Mouse (Mus musculus) hindbrain, embryonic 11.5 days (tissue): ENCODE data around the gene Samd15. TPM values are rescaled to one million over a fixed set of nuclear protein-coding genes. Genes with fewer than 3 reads are reported as not detected.
"Not testable (repeated sequence)": the region's sequence is repeated elsewhere in the genome, so short reads cannot be mapped to it uniquely, and the experiment has no call there.

Experiments
- ATAC-seq: fragments of 200-750 bp; cut with Nextera tagmentation; 2 replicates; pipeline ENCODE4 v1.8.0; 2017; ENCODE audit warnings: mild to moderate bottlenecking, moderate TSS enrichment, moderate library complexity; ENCODE audit not compliant: low FRiP score
- DNase-seq: peaks from one replicate; pipeline ENCODE4 v3.0.0-alpha.2; 2015; ENCODE audit warnings: low spot score
- H3K27ac ChIP-seq: fragments of 300-500 bp; sonication (generic); 2 replicates; pipeline ENCODE4 v1.5.1; 2014; ENCODE audit warnings: mild to moderate bottlenecking, low read depth, low read length
- H3K27me3 ChIP-seq: fragments of 300-500 bp; sonication (generic); 2 replicates; pipeline ENCODE4 v1.6.1; 2014; ENCODE audit warnings: mild to moderate bottlenecking, low read length, moderate library complexity, mixed read lengths; ENCODE audit not compliant: control insufficient read depth, insufficient read depth
- H3K36me3 ChIP-seq: fragments of 300-500 bp; sonication (generic); 2 replicates; pipeline ENCODE4 v1.6.1; 2014; ENCODE audit warnings: mild to moderate bottlenecking, low read length, moderate library complexity, mixed read lengths; ENCODE audit not compliant: control insufficient read depth, insufficient read depth
- H3K4me1 ChIP-seq: fragments of 300-500 bp; sonication (generic); replicated peaks from 2 replicates; pipeline ENCODE4 v1.6.1; 2014; ENCODE audit warnings: low read length, mixed read lengths; ENCODE audit not compliant: control insufficient read depth, insufficient read depth
- H3K4me2 ChIP-seq: fragments of 300-500 bp; sonication (generic); replicated peaks from 2 replicates; pipeline ENCODE4 v1.6.1; 2014; ENCODE audit warnings: mild to moderate bottlenecking, low read depth, low read length
- H3K4me3 ChIP-seq: fragments of 300-500 bp; sonication (generic); 2 replicates; pipeline ENCODE4 v1.5.1; 2014; ENCODE audit warnings: low read depth, low read length
- H3K9ac ChIP-seq: fragments of 300-500 bp; sonication (generic); 2 replicates; pipeline ENCODE4 v1.6.1; 2014; ENCODE audit warnings: low read depth, low read length
- H3K9me3 ChIP-seq: fragments of 300-500 bp; sonication (generic); 2 replicates; pipeline ENCODE4 v1.6.1; 2016; ENCODE audit warnings: low read length; ENCODE audit not compliant: control insufficient read depth
- WGBS: fragments of 180-500 bp; shearing (Covaris S2); extraction: QIAGEN DNeasy Blood & Tissue Kit; methylation state at CpG from one replicate; pipeline ENCODE4 v1.1.7; 2014; 5-methylcytosine and 5-hydroxymethylcytosine counted together
- polyA plus RNA-seq: library from polyadenylated mRNA; unstranded; fragments of >200 nt; fragmentation: Nextera tagmentation; extraction: Ambion mirVana; gene quantifications from 2 replicates; pipeline ENCODE4 v1.2.1, GENCODE M21; 2014

The Samd15 gene
- polyA plus RNA-seq, 1 experiment from 2014 or later, result 1.4 TPM

DNA sequence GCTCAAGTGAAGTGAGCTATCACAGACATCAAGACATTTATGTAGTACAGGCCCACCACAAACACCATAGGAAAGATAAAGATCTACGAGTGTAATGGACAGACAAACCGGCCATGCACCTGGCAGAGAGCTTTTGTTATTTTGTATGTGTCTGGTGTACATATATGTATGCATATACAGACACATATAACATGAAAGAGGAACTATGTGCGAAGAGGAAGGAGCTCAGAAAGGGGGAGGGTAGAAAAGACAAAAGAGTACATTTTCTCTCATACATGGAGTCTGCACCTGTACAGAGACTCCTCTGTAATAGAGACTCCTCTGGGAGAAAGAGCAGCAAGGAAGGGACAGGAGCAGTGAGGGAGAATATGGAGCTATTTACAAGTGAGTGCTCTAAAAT lies 6.5 kb upstream of the Samd15 start:
- H3K4me3 ChIP-seq, result no peak overlapping the region
- 93% methylated on average over 3 of the region's 3 CpGs for WGBS
- no peaks in the 10 kb centered on the region for H3K36me3 ChIP-seq
- no peak overlapping the region for H3K27ac ChIP-seq
- DNase-seq (no peak), ATAC-seq (no peak)
- H3K9ac ChIP-seq, result no peak overlapping the region
- H3K4me1 ChIP-seq, result no peaks in the 10 kb centered on the region
- H3K9me3 ChIP-seq, result no peaks in the 10 kb centered on the region
- H3K4me2 ChIP-seq, result no peak overlapping the region
- H3K27me3 ChIP-seq, result no peaks in the 10 kb centered on the region

DNA sequence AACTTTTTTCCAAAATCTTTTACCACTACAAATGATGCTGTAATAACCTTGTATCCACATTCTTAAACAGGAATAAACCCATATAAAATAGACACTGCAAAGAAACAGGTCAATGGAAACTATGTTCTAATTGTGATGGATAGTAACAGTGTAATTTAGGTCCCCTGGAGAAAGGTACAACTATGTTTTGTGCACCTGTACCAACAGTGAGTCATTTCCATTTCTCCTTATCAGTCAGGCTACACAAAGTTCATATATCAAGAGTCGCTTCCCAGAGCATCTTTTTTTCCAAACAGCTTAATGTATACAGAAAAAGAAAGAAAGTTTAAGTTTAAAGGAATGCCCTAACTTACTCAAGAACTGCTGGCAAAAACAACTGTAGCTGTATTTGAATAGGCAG lies 4.5 kb upstream of the Samd15 start:
- Histone ChIP-seq H3K36me3 (no peaks in the 10 kb centered on the region), H3K27ac (no peak overlapping the region), H3K9ac (no peak overlapping the region), H3K4me1 (peaks cover 6% of the 10 kb centered on the region), H3K27me3 (no peaks in the 10 kb centered on the region), H3K4me3 (no peak overlapping the region), H3K4me2 (no peak overlapping the region), H3K9me3 (no peaks in the 10 kb centered on the region)
- no peak for DNase-seq
- 92% methylated on average over 1 of the region's 1 CpGs for WGBS
- no peak for ATAC-seq

DNA sequence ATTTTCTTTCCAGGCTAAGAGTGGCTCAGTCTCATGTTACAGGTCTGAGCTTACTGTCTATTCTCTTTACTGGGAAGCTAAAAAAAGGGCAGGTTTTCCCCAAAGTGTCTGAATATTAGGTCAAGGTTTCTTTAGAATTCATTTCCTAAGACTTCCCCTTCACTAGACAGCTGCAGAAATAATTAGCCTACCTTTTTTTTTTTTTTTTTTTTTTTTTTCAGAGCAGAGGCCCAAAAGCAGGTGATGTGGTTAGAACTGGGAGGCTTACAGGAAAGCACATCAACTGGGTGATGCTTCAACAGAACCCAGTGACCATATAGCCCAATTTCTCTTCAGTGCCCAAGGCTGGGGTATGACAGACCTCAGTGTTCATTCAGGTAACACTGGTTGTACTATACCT lies 3.2 kb upstream of the Samd15 start:
- ATAC-seq (no peak), DNase-seq (no peak)
- Histone ChIP-seq H3K27me3 (no peaks in the 10 kb centered on the region), H3K9ac (no peak overlapping the region), H3K27ac (no peak overlapping the region), H3K36me3 (no peaks in the 10 kb centered on the region), H3K9me3 (no peaks in the 10 kb centered on the region), H3K4me2 (no peak overlapping the region), H3K4me3 (no peak overlapping the region), H3K4me1 (peaks cover 6% of the 10 kb centered on the region)

DNA sequence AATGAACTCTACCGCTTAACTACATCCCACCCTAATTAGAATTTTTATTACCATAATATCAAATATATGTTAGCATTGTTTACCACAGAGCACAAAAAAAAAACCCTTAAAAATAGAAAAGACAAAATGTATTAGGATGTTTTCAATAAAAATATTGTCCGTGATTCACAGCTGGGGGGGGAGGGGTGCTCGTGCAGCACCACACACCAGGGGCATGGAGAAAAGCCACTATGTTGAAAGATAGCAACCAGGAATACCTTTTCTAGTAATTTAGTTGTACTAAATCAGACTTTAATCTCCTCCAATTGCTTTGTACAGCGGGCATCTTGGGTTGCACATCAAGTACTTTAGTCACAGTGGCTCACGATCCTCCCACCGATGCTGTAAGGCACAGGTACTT lies 731 bp upstream of the Samd15 start:
- Histone ChIP-seq H3K27me3 (no peaks in the 10 kb centered on the region), H3K9ac (peak overlapping the region; percentile 88; the same call in 1 of the 2 replicates), H3K36me3 (no peaks in the 10 kb centered on the region), H3K4me1 (peaks cover 6% of the 10 kb centered on the region), H3K9me3 (no peaks in the 10 kb centered on the region), H3K4me2 (peak overlapping the region; percentile 90), H3K27ac (no peak overlapping the region), H3K4me3 (peak overlapping the region; percentile 69)
- ATAC-seq, result no peak
- 63% methylated on average over 6 of the region's 6 CpGs for WGBS
- no peak for DNase-seq

DNA sequence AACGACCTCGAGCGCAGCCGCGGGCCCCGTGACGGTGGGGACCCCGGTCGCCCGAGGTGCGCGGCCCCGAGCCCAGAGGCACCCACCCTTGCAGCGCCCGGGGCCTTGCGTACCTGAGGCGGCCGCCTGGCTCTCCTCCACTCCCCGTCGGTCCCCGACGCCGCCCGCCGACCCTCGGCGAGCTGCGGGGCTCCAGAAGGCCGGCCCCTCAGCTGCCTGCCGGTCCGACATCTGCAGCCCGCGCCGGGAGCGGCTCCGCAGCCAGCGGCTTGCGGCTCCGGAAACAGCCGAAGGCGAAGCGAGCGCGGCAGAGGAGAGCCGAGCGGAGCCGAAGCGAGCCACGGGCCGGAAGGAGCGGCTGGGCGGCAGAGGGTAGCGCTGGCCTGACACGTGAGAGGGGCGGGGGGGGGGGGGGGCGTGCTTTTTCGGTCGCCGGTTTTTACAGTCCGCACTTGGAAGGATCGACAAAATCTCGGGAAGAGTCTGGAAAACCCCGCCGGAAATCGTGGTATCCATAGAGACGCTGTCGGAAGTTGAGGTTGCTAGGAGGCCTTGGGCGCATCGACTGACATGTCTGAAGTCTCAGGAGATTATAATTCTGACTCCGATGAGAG lies 557 bp downstream of the Samd15 start, which contains the start of gene Tmed8:
Gene Tmed8, minus strand, starts transcription at position 482 of the 614 bp plus-strand sequence.
- WGBS, result under 1% methylated on average over 52 of the region's 70 CpGs

DNA sequence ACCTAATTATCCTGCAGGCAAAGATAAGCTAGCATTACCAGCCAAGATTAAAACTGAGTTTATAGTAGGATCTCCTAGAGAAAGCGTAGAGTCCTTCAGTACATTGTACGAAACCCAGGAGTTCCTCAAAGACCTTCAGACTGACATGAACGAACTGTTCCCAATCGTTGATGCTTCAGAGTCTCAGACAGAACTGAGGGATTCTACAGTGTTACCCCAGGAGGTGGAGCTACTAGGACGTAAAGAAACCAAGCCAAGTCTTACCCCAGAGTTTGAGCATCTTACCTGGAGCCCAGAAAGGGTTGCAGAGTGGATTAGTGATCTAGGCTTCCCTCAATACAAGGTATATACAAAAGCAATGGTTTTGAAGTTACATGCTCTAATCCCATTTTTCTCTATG lies 2.2 kb downstream of the Samd15 start:
- DNase-seq, result no peak
- H3K9me3 ChIP-seq, result no peaks in the 10 kb centered on the region
- no peak for ATAC-seq
- H3K4me3 ChIP-seq, result no peak overlapping the region
- 72% methylated on average over 5 of the region's 5 CpGs for WGBS
- no peaks in the 10 kb centered on the region for H3K27me3 ChIP-seq
- H3K27ac ChIP-seq, result no peak overlapping the region
- no peak overlapping the region for H3K4me2 ChIP-seq
- H3K36me3 ChIP-seq, result no peaks in the 10 kb centered on the region
- H3K9ac ChIP-seq, result no peak overlapping the region
- peaks cover 6% of the 10 kb centered on the region for H3K4me1 ChIP-seq

More for the DNA sequence above, 557 bp downstream of the Samd15 start, which contains the start of gene Tmed8:
- peak; percentile 96 for ATAC-seq
- Histone ChIP-seq H3K4me3 (peak within 1 kb of the TSS; percentile 69), H3K4me1 (peaks cover 6% of the 10 kb centered on the region), H3K27ac (peak within 1 kb of the TSS; percentile 86), H3K9me3 (no peaks in the 10 kb centered on the region), H3K36me3 (no peaks in the 10 kb centered on the region), H3K9ac (peak within 1 kb of the TSS; percentile 88), H3K4me2 (peak within 1 kb of the TSS; percentile 90), H3K27me3 (no peaks in the 10 kb centered on the region)
- DNase-seq, result peak; percentile 88

DNA sequence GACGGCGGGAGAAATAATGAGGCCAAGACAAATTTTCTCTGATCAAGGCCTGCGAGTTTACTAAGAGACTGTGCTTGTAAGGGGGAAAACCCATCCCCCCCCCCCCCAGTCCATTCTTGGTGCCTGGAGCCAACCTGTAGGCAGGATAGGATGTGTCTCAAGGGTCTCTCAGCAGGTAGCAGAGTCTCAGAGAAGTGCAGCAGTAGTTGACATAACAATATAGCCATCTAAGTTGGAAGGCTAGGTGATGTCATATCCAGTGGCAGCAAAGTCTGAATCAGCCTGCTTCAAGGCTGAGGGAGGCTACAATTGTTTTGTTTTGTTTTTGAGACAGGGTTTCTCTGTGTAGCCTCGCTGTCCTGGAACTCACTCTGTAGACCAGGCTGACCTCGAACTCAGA lies 6.3 kb downstream of the Samd15 start:
- not testable (repeated sequence) for H3K27ac ChIP-seq, ATAC-seq, H3K4me2 ChIP-seq, H3K4me3 ChIP-seq, H3K9me3 ChIP-seq, H3K27me3 ChIP-seq, H3K36me3 ChIP-seq, H3K9ac ChIP-seq, H3K4me1 ChIP-seq, DNase-seq
- 88% methylated on average over 5 of the region's 5 CpGs for WGBS

DNA sequence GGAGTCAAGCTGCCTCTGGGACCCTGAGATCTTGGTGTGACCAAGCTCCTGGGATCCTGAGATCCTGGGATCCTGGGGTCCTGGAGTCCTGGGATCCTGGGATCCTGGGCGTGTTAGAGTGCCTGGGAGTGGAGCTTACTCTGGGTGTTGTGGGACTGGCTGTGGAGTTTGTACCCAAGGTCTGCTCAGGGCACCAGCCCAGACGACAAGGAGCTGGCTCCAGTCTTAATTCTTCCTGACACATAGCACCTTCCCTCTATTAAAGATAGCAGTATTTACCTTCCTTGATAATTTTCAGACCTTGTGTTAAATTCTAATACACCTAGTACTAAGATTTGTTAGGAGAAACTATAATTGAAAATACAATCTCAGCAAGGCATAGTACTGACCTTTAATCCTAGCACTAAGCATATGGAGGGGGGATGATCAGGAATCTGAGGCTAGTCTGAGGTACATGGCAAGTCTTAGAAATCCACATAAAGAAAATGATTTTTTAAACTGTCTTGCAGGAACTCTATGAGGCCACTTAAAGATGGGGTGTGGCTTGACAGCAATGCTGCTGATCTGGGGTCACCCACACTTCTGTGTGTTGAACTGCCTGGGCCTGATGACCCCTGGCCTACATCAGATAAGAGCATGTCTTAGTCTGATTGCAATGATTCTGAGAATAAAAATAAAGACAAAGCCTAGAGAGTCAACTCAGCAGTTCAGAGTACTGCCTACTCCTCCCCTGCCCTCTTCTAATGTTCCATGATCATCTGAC lies 13.5 kb downstream of the Samd15 start:
- 44% methylated on average over 2 of the region's 2 CpGs for WGBS
- no peak overlapping the region for H3K4me3 ChIP-seq
- no peak for ATAC-seq

DNA sequence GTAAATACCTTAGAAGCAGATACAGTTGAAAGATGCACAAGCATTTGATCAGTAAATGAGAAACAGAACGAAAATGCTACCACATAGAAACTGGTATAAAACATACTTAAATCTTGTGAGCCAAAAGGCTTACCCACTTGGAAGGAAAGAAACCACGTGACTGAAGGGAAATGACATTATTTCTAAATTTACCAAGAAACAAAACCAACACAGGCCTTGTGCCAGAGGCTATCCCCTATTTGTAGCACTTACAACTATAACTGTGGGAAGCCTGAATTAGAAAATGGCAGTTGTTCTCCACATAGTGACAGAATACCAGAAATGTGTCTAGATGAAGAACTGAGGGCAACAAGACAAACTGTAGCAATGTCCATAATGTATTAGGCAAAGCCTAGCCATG lies 16.5 kb downstream of the Samd15 start:
- DNase-seq (no peak), ATAC-seq (no peak)
- Histone ChIP-seq H3K4me3 (no peak overlapping the region), H3K36me3 (no peaks in the 10 kb centered on the region), H3K27me3 (no peaks in the 10 kb centered on the region), H3K9me3 (no peaks in the 10 kb centered on the region), H3K4me2 (no peak overlapping the region), H3K4me1 (no peaks in the 10 kb centered on the region), H3K27ac (no peak overlapping the region), H3K9ac (no peak overlapping the region)
- 77% methylated on average over 2 of the region's 2 CpGs for WGBS

More for the DNA sequence above, 13.5 kb downstream of the Samd15 start:
- Histone ChIP-seq H3K36me3 (no peaks in the 10 kb centered on the region), H3K27ac (no peak overlapping the region), H3K27me3 (no peaks in the 10 kb centered on the region), H3K9me3 (no peaks in the 10 kb centered on the region), H3K4me1 (no peaks in the 10 kb centered on the region), H3K4me2 (no peak overlapping the region), H3K9ac (no peak overlapping the region)
- DNase-seq, result no peak
